Mouse (Mus musculus) hindbrain, postnatal 0 days (tissue): ENCODE measurements at regions not wholly inside any gene's neighbourhood (a gene's known extent, or its start where the extent isn't known, plus 50 kb on each side); places are given as distances from the start of the nearest gene placed in this dataset.
A peak's percentile ranks its signal among the peaks of the same experiment; 100 is the strongest.

Source experiments
- ATAC-seq: fragments of 200-750 bp; cut with Nextera tagmentation; 2 replicates; pipeline ENCODE4 v1.8.0; 2017; ENCODE audit warnings: mild to moderate bottlenecking, moderate TSS enrichment, moderate library complexity
- DNase-seq: peaks from one replicate; pipeline ENCODE4 v3.0.0-alpha.2; 2015; ENCODE audit warnings: low spot score
- H3K27ac ChIP-seq: fragments of 300-500 bp; sonication (generic); 2 replicates; pipeline ENCODE4 v1.5.1; 2014; ENCODE audit warnings: mild to moderate bottlenecking
- H3K27me3 ChIP-seq: fragments of 300-500 bp; sonication (generic); 2 replicates; pipeline ENCODE4 v1.6.1; 2014; ENCODE audit warnings: low read length, mixed read lengths; ENCODE audit not compliant: insufficient read depth
- H3K36me3 ChIP-seq: fragments of 300-500 bp; sonication (generic); 2 replicates; pipeline ENCODE4 v1.6.1; 2014; ENCODE audit warnings: low read length, mixed read lengths; ENCODE audit not compliant: insufficient read depth
- H3K4me1 ChIP-seq: fragments of 300-500 bp; sonication (generic); 2 replicates; pipeline ENCODE4 v1.6.1; 2014; ENCODE audit warnings: antibody characterized with exemption, low read length, mixed read lengths; ENCODE audit not compliant: insufficient read depth
- H3K4me2 ChIP-seq: fragments of 300-500 bp; sonication (generic); 2 replicates; pipeline ENCODE4 v1.6.1; 2014; ENCODE audit warnings: low read depth, mild to moderate bottlenecking, low read length, moderate library complexity, mixed read lengths
- H3K4me3 ChIP-seq: fragments of 300-500 bp; sonication (generic); 2 replicates; pipeline ENCODE4 v1.5.1; 2014; ENCODE audit warnings: low read length
- H3K9ac ChIP-seq: fragments of 300-500 bp; sonication (generic); replicated peaks from 2 replicates; pipeline ENCODE4 v1.6.1; 2014; ENCODE audit warnings: mild to moderate bottlenecking, low read length, moderate library complexity, mixed read lengths
- H3K9me3 ChIP-seq: fragments of 300-500 bp; sonication (generic); 2 replicates; pipeline ENCODE4 v1.6.1; 2016; ENCODE audit warnings: low read length, mixed read lengths
- CTCF ChIP-seq: IDR thresholded peaks from 2 replicates; pipeline ENCODE4 v1.5.1; 2016; ENCODE audit warnings: antibody characterized with exemption, control low read depth, low read depth
- WGBS: fragments of 180-500 bp; shearing (Covaris S2); extraction: QIAGEN DNeasy Blood & Tissue Kit; methylation state at CpG from one replicate; pipeline ENCODE4 v1.1.7; 2014; 5-methylcytosine and 5-hydroxymethylcytosine counted together

DNA sequence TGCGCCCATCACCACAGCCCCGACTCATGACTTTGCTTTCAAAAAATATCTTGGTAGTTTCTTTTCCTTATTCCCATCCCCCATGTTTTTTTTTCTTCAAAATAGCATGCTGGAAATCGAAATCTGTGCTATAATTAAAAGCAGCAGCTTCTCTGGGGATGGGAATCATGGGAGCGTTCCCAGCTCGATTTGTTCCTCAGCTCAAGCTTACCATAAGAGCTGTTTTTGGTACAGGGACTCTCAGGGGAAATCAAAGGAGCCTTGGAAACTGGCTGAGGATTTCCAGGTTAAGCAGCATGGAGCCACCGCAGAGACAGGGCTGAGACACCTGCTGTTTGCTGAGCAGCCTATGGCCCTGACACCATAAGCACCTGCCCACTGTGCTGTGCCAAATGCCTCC is 254.2 kb upstream of the Pex5l start:
- no peak overlapping the region for H3K4me2 ChIP-seq
- no peak overlapping the region for H3K27ac ChIP-seq
- no peak overlapping the region for H3K9ac ChIP-seq
- WGBS, result 63% methylated on average over 6 of the region's 6 CpGs
- H3K4me3 ChIP-seq, result no peak overlapping the region
- no peak for TF ChIP-seq CTCF
- ATAC-seq (no peak), DNase-seq (peak; percentile 12)
- no peaks in the 10 kb centered on the region for H3K27me3 ChIP-seq
- H3K9me3 ChIP-seq, result no peaks in the 10 kb centered on the region
- no peaks in the 10 kb centered on the region for H3K36me3 ChIP-seq
- 0 out of 2 replicates have a peak, but pooled peaks cover 3% of the 10 kb centered on the region for H3K4me1 ChIP-seq

DNA sequence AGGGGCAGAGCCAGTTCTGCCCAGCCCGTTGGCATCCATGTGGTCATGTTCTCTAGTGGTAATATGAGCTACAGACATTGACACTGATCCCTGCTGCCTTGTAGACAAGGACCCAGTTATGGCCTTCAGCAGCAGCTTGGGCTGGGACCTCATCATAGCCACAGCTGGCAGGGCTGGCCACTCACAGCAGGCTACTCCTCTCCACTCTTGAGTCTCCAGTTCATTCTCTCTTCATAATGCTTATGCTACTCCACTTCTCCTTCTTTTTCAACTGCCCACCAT is 249.4 kb upstream of the Pex5l start:
- no peak for ATAC-seq
- Histone ChIP-seq H3K9me3 (no peaks in the 10 kb centered on the region), H3K9ac (no peak overlapping the region), H3K4me3 (no peak overlapping the region), H3K36me3 (no peaks in the 10 kb centered on the region), H3K4me1 (0 out of 2 replicates have a peak, but pooled peaks cover 3% of the 10 kb centered on the region), H3K27me3 (no peaks in the 10 kb centered on the region), H3K4me2 (no peak overlapping the region), H3K27ac (no peak overlapping the region)
- no peak for DNase-seq
- TF ChIP-seq CTCF, result no peak
- 80% methylated on average over 1 of the region's 1 CpGs for WGBS

DNA sequence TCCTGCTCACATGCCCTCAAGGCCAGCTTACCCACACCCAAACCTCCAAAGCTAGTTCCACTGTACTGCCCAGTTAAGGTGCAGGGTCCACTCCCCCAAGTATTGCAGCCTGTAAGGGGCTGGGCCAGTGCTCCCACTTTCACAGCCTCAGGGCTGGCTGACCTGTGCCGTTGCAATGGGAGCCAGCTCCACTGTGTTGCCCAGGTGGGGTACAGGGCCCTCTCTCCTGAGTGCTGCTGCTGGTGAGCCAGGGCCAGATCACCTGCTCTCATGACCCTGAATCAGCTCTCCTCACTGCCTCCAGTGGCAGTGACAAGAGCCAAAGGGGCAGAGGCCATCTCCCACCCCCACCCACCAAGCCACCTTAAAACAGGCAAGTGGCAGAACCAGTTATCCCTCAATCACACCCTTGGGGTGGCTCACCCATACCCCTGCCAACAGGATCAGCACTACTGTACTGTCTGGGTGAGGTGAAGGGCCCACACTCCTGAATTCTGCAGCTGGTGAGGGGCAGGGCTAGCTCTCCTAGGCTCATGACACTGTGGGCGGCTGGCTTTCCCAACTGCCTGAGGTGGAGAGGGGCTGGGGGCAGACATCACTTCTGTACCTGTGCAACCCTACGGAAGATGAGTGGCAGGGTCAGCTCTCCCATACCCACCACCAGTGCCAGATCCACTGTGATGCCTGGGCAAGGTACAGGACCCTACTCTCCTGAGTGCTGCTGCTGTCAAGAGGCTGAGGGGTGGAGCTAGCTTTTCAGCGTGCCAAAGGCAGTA is 248.9 kb upstream of the Pex5l start:
- H3K36me3 ChIP-seq, result no peaks in the 10 kb centered on the region
- no peak for TF ChIP-seq CTCF
- no peaks in the 10 kb centered on the region for H3K9me3 ChIP-seq
- ATAC-seq (no peak), DNase-seq (no peak)
- no peak overlapping the region for H3K9ac ChIP-seq
- WGBS, result 89% methylated on average over 4 of the region's 4 CpGs
- H3K4me3 ChIP-seq, result no peak overlapping the region
- no peak overlapping the region for H3K27ac ChIP-seq
- H3K4me1 ChIP-seq, result no peaks in the 10 kb centered on the region
- no peaks in the 10 kb centered on the region for H3K27me3 ChIP-seq
- no peak overlapping the region for H3K4me2 ChIP-seq

- H3K27ac ChIP-seq, result no peak overlapping the region
- no peak overlapping the region for H3K4me2 ChIP-seq
- H3K4me1 ChIP-seq, result no peaks in the 10 kb centered on the region
- H3K4me3 ChIP-seq, result no peak overlapping the region
- no peaks in the 10 kb centered on the region for H3K36me3 ChIP-seq
- H3K9me3 ChIP-seq, result no peaks in the 10 kb centered on the region
- no peaks in the 10 kb centered on the region for H3K27me3 ChIP-seq
- no peak for ATAC-seq
- no peak for DNase-seq
- TF ChIP-seq CTCF, result no peak
- no peak overlapping the region for H3K9ac ChIP-seq
- WGBS, result 44% methylated on average over 1 of the region's 1 CpGs
Measured at GRCm38 (mm10) chr3:33388171-33388570, 245.1 kb upstream of the Pex5l start.

GRCm38 (mm10) chr3:33383622-33384021 is 240.6 kb upstream of the Pex5l start:
- no peaks in the 10 kb centered on the region for H3K27me3 ChIP-seq
- WGBS, result 97% methylated on average over 1 of the region's 1 CpGs

DNA sequence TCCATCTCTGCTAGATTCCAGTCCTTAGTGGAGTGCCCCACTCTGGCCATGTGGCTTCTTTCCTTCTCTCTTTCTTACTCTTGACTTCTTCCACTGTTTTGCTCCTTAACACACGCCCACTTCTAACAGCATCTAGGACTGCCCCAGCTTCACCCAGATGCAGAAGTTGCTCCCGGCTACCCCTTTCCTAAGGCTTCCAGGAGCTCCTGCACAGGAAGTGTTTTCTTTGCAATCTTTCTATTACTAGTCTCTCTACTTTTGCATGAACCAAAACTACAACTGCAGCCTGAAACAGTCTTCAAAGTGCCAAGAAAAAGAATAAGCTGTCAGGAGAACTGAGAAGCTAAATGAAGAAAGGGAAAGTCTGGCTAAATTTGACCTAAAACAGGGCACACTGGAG is 236.6 kb upstream of the Pex5l start:
- no peaks in the 10 kb centered on the region for H3K36me3 ChIP-seq
- no peak overlapping the region for H3K27ac ChIP-seq
- no peak for TF ChIP-seq CTCF
- H3K9ac ChIP-seq, result no peak overlapping the region
- H3K4me2 ChIP-seq, result no peak overlapping the region
- 81% methylated on average over 2 of the region's 2 CpGs for WGBS
- H3K4me3 ChIP-seq, result no peak overlapping the region
- ATAC-seq (no peak), DNase-seq (no peak)
- no peaks in the 10 kb centered on the region for H3K27me3 ChIP-seq
- no peaks in the 10 kb centered on the region for H3K9me3 ChIP-seq
- no peaks in the 10 kb centered on the region for H3K4me1 ChIP-seq

More at GRCm38 (mm10) chr3:33383622-33384021, 240.6 kb upstream of the Pex5l start:
- no peaks in the 10 kb centered on the region for H3K9me3 ChIP-seq
- no peak overlapping the region for H3K4me2 ChIP-seq
- no peak overlapping the region for H3K4me3 ChIP-seq
- H3K9ac ChIP-seq, result no peak overlapping the region
- H3K27ac ChIP-seq, result no peak overlapping the region
- H3K36me3 ChIP-seq, result no peaks in the 10 kb centered on the region
- no peak for DNase-seq
- TF ChIP-seq CTCF, result no peak
- ATAC-seq, result no peak
- H3K4me1 ChIP-seq, result no peaks in the 10 kb centered on the region

DNA sequence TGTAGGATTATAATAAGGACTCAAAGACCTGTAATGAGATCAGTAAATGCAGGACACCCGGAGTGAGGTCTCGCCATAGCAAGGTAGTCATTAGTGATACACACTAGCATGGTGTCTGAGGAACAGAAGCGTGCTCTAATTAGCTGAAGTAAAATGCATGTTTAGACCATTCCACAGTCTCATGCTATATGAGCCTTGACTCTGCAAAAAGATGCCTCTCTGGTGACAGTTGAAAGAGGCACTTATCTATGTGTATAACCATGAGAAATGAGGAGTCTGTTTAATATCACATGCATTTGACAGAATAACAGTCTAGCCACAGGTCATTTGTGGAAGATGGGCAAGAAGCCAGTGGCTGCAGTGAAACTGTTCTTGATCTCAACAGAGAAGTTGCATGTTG is 232.1 kb upstream of the Pex5l start:
- Histone ChIP-seq H3K9ac (no peak overlapping the region), H3K4me3 (no peak overlapping the region), H3K36me3 (no peaks in the 10 kb centered on the region), H3K27me3 (no peaks in the 10 kb centered on the region), H3K9me3 (no peaks in the 10 kb centered on the region), H3K4me1 (no peaks in the 10 kb centered on the region), H3K4me2 (no peak overlapping the region), H3K27ac (no peak overlapping the region)
- DNase-seq (no peak), ATAC-seq (no peak)
- WGBS, result 73% methylated on average over 3 of the region's 3 CpGs
- no peak for TF ChIP-seq CTCF
